Mouse (Mus musculus): ENCODE data around the gene Crybb3. TPM values are rescaled to one million over a fixed set of nuclear protein-coding genes. Genes with fewer than 3 reads are reported as not detected.

Crybb3 gene
- total RNA-seq, 1 experiment from 2014 or later: not detected

DNA sequence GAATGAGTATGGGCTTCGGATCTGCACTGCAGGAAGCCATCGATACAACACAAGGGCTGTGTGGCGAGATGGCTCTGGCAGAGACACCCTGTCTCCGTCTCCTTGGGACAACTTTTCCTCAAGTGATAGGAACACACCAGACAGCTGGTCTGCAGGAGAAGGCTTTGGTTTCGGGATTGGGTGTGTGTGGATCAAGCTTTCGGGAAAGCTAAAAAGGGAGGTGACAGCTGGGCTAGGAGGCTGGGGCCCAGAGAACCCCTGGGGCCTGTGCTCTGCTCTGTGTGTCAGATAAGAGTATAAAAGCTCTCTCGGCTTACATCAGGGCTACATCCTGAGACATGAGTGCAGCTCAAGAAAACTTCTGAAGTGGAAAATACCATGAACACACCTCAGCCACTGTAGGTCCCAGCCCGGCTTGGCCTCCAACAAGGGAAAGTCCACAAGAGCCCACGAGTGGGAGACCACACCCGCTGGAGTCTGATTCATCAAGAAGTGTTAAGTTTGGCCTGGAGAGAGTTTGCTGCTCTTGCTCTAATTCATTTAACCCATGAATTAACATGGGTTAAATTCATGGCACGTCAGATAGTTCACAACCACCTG, 26.9 kb upstream of the Crybb3 start:
- ATAC-seq (replicated peaks in 1 of 2; ENCODE audit: insufficient read depth in 1 of 2, low FRiP score in 2 of 2, low TSS enrichment in 1 of 2, low read depth in 1 of 2, poor library complexity in 2 of 2, severe bottlenecking in 2 of 2): no peak

DNA sequence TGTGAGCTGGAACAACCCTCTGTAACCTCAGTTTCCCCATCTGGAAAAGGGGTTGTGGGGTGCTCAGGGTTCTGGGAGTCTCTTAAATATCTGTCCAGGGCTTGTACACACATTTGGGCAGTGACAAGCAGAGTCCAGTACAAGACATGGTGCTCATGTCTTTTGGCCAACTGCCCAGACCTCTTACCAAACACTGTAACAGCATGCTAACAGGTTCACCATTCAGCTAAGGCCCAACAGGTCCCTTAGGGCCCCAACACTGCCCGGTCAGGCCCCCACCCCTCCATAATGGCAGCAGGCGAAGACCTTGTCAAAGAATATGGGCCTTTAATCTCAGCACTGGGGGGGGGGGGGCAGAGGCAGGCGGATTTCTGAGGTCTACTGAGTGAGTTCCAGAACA, 26.3 kb upstream of the Crybb3 start:
- no peak for ATAC-seq (replicated peaks in 1 of 2; ENCODE audit: insufficient read depth in 1 of 2, low FRiP score in 2 of 2, low TSS enrichment in 1 of 2, low read depth in 1 of 2, poor library complexity in 2 of 2, severe bottlenecking in 2 of 2)

DNA sequence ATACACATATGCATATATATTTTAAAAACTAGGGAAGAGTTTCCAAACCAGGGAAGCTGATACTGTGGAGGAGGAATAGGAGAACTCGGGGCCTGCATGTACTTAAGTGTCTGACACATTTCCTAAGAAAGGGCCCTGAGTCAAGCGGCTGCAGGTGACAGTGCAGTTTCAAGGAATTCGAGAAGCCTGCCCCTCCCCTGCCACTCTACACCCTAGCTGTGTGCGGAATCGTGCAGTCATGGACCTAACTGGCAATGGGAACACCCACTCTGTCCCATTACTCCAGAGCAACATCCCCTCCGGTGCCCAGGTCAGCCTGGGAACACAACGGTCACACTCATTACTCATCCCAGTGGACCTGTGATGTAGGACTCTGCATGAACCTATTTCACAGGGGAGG, 25.2 kb upstream of the Crybb3 start:
- ATAC-seq (replicated peaks in 1 of 2; ENCODE audit: insufficient read depth in 1 of 2, low FRiP score in 2 of 2, low TSS enrichment in 1 of 2, low read depth in 1 of 2, poor library complexity in 2 of 2, severe bottlenecking in 2 of 2): no peak

DNA sequence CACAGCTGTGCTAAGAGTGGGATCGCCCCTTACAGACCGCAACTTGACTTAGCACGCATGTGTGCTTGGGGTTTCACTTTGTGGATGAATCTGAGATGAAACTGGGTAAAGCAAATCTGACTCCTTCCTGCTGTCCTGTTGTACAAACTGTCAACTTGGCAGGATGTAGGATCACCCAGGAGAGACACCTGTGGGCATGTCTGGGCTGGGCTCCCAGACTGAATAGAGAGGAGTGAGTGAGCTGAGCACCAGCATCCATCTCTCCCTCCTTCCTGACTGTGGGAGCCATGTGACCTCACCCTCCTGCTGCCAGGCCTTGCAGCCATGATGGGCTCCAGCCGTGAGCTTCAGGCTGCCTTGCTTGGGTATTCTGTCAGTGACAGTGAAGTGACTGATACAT, 24.1 kb upstream of the Crybb3 start:
- no peak for ATAC-seq (replicated peaks in 1 of 2; ENCODE audit: insufficient read depth in 1 of 2, low FRiP score in 2 of 2, low TSS enrichment in 1 of 2, low read depth in 1 of 2, poor library complexity in 2 of 2, severe bottlenecking in 2 of 2)

DNA sequence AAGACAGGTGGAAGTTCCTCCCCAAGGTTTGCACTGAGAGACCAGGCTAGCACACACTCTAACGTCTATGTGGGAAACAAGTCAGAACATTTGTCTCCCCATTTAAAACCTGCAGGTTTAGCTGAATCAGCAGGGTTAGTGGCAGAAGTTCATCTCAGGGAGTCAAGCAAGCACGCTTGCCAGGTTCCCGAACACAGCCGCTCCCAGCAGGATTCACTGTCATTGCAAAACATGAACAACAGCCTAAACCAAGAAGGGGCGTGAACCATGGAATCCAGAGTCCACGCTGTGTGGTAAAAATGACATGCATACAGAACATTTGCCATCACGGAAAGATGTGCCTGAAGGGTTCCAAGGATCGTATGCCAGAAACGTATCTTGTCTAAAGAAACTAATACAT, 23.7 kb upstream of the Crybb3 start:
- ATAC-seq (replicated peaks in 1 of 2; ENCODE audit: insufficient read depth in 1 of 2, low FRiP score in 2 of 2, low TSS enrichment in 1 of 2, low read depth in 1 of 2, poor library complexity in 2 of 2, severe bottlenecking in 2 of 2): no peak

DNA sequence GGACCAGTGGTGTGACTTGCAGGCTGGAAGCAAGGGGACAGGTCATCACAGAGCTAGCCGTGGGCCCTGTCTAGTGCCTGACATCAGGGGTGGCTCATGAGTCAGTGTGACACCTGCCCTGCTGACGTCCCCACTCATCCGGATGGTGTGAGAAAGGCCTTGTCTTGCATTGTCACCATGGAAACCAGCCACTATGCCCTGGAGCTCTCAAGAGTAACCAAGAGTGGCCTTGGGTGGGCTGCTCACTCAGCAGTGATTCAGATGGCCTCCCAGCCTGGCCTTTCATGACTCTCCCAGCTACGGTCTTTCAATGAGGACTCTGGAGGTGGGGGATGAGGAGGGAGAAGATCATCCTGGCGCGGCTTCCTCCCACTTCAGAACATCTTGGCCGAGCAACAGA, 21.1 kb upstream of the Crybb3 start:
- no peak for ATAC-seq (replicated peaks in 1 of 2; ENCODE audit: insufficient read depth in 1 of 2, low FRiP score in 2 of 2, low TSS enrichment in 1 of 2, low read depth in 1 of 2, poor library complexity in 2 of 2, severe bottlenecking in 2 of 2)

DNA sequence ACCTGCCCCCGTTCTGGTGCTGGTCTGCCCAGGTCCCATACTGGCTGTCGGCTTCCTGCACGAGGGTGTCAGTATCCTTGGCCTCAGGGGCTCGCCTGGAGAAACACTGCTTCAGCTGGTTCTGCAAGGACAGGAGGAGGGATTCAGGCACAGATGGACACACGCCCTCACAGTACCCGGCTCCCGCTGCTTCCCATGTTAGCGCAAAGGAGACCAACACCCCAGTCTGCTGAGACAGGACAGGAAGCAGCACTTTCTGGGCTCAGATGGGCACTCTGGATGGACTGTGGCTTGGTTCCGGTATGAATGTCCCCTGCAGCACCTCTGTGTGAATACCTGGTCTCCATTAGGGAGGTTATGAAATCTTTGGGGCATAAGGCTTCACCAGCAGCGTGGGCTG, 20.1 kb upstream of the Crybb3 start:
- no peak for ATAC-seq (replicated peaks in 1 of 2; ENCODE audit: insufficient read depth in 1 of 2, low FRiP score in 2 of 2, low TSS enrichment in 1 of 2, low read depth in 1 of 2, poor library complexity in 2 of 2, severe bottlenecking in 2 of 2)

DNA sequence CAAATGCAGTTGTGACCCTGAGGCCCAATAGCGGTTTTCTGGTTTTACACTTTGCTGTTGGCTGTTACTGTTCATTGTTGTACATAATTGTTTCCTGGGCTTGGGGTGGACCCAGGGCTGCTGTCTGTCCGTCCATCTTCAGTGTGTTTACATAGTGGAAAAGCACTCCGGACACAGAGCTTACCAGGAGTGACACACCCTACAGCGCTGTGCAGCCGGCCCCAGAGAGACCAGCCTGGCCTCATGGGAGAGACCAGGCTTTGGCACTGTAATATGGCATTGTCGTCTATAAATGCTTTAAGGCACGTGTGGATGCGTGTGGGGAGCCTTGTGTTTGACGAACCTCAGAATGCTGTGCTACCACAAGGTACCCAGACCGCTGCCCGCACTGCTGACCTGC, 19.0 kb upstream of the Crybb3 start:
- ATAC-seq (replicated peaks in 1 of 2; ENCODE audit: insufficient read depth in 1 of 2, low FRiP score in 2 of 2, low TSS enrichment in 1 of 2, low read depth in 1 of 2, poor library complexity in 2 of 2, severe bottlenecking in 2 of 2): no peak

DNA sequence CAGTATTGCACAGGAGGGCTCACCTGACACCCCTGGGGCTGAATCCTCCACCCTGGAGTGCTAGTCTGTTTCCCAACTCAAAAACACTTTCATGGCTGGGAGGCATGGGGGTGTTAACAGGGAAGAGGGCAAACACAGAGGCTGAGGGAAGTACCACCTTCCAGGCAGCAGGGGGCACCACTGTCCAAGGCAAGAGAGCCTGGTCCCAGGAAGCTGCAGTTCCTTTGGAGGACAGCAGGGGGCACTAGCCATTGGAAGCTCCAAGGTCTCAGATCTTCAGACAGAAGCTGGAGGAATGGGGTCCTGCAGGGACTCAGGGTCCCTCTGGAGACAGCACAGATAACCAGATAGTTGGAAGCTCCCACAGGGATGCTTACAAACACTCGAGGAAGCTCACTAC, 18.2 kb upstream of the Crybb3 start:
- ATAC-seq (replicated peaks in 1 of 2; ENCODE audit: insufficient read depth in 1 of 2, low FRiP score in 2 of 2, low TSS enrichment in 1 of 2, low read depth in 1 of 2, poor library complexity in 2 of 2, severe bottlenecking in 2 of 2): peak; percentile 80 to 89; a peak in 3 of 4 replicates

DNA sequence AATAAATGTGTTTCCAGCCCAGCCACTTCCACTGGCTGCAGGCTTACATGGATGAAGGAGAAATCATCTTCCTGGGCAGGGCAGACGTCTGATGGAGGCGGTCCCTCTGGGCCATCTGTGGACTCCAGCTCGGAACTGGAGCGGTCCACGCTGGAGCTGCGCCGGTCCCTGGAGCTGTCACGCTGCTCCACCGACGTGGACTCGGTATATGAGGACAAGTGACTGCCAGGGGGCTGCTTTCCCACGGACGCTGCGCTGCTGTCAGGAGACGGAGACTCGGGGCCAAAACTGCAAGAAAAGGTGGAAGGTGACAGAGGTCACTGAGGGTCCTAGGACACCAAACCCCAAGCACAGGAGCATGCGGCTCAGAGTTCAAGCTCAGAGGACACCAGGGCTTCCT, 16.2 kb upstream of the Crybb3 start:
- ATAC-seq (replicated peaks in 1 of 2; ENCODE audit: insufficient read depth in 1 of 2, low FRiP score in 2 of 2, low TSS enrichment in 1 of 2, low read depth in 1 of 2, poor library complexity in 2 of 2, severe bottlenecking in 2 of 2): no peak

DNA sequence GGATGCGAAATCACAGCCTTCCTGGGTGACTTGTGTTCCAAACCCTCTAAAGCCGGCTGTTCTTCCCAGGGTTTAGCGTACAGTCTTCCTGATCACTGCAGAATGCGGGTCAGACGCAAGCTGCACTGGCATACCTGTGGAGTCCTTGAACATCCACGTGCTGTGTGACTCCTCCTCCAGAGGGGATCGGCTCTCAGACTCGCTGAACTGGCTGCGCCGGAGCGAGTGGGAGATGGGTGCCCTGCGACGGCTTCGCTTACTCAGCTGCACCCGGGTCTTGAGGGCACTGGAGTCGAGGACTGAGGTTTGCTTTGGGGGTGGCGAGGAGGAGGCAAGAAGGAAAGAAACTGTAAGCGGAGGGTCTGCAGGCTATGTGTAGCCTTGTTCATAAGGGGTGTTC, 14.1 kb upstream of the Crybb3 start:
- no peak for ATAC-seq (replicated peaks in 1 of 2; ENCODE audit: insufficient read depth in 1 of 2, low FRiP score in 2 of 2, low TSS enrichment in 1 of 2, low read depth in 1 of 2, poor library complexity in 2 of 2, severe bottlenecking in 2 of 2)

DNA sequence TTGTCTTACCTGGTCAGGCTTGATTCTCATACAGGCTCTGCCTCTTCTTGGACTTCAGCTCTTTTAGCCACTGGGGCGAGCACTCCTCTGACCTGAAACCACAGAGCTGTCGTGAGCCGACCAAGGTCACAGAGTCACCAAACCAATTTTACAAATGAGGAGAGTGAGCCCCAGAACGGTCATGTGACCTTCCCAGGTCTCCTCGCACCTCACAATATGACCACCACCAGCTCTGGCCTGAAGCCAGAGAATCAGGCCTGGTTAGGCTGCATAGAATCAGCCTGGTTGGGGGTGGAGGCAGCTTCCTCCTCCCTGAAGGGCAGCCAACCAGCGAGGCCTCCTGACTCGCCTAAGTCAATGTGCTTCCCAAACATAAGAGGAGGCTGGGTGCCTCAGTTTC, 11.0 kb upstream of the Crybb3 start:
- no peak for ATAC-seq (replicated peaks in 1 of 2; ENCODE audit: insufficient read depth in 1 of 2, low FRiP score in 2 of 2, low TSS enrichment in 1 of 2, low read depth in 1 of 2, poor library complexity in 2 of 2, severe bottlenecking in 2 of 2)

DNA sequence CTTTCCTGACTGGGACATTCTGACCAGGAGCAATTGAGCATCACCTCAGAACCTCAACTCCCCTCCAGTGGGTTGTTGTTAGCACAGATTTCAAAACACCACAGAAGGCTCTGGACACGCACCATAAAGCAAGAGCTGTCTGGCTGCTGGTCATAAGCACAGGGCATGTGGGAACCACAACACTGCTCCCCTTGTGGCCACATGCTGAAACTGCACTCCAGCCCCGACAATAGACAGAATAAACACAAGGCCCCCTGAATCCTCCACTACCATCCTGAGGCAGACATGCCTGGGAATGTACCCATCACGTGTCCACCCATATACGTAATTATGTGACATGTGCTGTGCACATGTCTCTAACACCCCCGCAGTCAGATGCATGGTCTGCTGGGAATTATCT, 9.8 kb upstream of the Crybb3 start:
- peak in 1 of 2 experiments; percentile 59; a peak in 2 of 4 replicates for ATAC-seq (replicated peaks in 1 of 2; ENCODE audit: insufficient read depth in 1 of 2, low FRiP score in 2 of 2, low TSS enrichment in 1 of 2, low read depth in 1 of 2, poor library complexity in 2 of 2, severe bottlenecking in 2 of 2)

DNA sequence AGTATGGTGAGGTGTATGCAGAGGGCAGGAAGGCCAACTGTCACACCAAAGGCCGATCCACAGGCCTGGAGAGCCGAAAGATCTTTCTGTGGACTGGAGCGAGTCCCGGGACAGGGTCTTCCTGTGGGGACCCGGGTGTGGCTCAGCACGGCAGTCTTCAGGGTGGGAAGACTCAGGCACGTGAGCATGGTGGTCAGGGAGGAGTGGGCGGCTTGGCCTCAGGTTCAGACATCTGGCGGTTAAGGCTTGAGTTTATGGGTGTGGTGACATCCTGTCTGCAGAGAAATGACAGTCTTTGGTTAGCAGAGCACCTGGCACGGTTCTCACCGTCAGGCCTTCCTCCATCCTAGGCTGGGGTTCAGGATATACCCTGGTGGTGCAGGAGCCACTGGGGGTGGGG, 9.4 kb upstream of the Crybb3 start:
- no peak for ATAC-seq (replicated peaks in 1 of 2; ENCODE audit: insufficient read depth in 1 of 2, low FRiP score in 2 of 2, low TSS enrichment in 1 of 2, low read depth in 1 of 2, poor library complexity in 2 of 2, severe bottlenecking in 2 of 2)

DNA sequence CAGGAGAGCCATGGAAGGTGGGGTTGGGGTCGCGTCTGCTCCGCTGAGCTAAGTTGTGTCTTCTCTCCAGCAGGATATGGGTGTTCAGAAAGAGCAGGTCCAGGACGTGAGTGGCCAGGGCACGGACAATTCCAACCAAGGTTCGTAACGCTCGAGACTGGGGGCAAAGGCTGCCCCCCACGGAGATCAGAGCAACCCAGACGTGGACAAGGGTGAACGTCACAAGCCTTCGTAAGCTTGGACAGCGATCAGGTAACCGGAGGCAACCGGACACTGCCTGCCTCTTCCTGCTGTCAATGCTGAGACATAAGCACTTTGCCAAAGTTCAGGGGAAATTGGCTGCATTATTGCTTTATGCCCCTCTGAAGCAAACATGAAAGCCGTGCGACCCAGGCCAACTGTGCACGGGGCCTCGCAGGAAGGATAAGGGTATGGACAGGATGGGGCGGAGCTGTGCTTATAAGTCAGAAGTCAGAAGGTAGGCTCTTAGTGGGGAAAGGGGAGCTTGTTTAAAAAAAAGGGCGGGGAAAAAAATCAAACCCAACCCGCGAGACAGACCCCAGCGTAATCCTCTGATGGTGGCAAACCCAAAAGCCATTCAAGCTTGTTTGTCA, 8.8 kb upstream of the Crybb3 start:
- no peak for ATAC-seq (replicated peaks in 1 of 2; ENCODE audit: insufficient read depth in 1 of 2, low FRiP score in 2 of 2, low TSS enrichment in 1 of 2, low read depth in 1 of 2, poor library complexity in 2 of 2, severe bottlenecking in 2 of 2)

DNA sequence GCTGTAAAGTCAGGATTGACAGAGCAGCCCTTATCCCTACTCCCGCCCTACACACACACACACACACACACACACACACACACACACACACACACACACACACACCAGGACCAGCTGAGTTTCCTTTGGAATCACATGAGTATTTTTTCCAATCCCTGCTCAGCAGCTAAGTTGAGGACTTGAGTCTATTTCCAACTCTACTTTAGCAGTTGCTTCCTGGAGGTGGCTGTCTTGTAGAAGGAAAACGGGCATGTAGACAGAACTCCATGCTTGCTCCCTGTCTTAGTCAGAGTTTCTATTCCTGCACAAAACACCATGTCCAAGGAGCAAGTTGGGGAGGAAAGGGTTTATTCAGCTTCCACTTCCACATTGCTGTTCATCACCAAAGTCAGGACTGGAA, 6.1 kb upstream of the Crybb3 start:
- no peak for ATAC-seq (replicated peaks in 1 of 2; ENCODE audit: insufficient read depth in 1 of 2, low FRiP score in 2 of 2, low TSS enrichment in 1 of 2, low read depth in 1 of 2, poor library complexity in 2 of 2, severe bottlenecking in 2 of 2)

DNA sequence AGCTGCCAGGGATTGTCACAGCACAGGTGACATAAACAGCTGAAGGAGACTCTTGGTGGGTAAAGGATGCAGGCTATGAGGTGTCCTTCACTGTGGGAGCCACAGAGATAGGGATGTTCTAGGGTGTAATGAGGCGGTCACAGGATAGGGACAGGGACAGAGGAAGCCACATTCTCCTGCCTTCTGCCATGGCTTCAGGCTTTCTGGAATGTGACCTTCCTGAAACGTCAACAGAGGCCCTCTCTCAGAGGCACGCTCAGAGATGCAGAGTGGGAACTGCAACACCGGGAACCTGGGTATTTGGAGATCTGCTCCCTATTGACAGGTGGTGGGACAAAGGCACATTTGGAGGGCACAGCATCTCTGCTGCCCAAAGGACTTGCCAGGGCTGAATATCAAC, 5.6 kb upstream of the Crybb3 start:
- no peak for ATAC-seq (replicated peaks in 1 of 2; ENCODE audit: insufficient read depth in 1 of 2, low FRiP score in 2 of 2, low TSS enrichment in 1 of 2, low read depth in 1 of 2, poor library complexity in 2 of 2, severe bottlenecking in 2 of 2)

DNA sequence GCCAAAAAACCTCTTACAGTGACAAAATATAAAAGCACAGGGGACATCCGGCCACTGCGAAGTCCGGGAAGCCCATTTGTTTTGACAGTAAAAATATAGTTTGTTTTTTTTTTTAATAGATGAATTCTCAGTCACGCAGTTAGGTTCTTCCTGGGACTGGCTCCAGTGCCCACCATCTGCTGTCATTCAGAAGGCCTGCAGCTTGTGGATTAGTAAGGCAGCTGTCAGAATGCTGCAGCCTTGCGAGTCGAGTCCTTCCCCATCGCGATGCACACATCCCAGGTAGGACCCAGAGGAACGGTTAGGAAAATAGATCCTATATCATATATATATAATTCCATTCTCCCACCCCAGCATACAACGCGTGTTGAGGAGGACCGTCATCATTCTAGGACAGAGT, 5.1 kb upstream of the Crybb3 start:
- ATAC-seq (replicated peaks in 1 of 2; ENCODE audit: insufficient read depth in 1 of 2, low FRiP score in 2 of 2, low TSS enrichment in 1 of 2, low read depth in 1 of 2, poor library complexity in 2 of 2, severe bottlenecking in 2 of 2): no peak

DNA sequence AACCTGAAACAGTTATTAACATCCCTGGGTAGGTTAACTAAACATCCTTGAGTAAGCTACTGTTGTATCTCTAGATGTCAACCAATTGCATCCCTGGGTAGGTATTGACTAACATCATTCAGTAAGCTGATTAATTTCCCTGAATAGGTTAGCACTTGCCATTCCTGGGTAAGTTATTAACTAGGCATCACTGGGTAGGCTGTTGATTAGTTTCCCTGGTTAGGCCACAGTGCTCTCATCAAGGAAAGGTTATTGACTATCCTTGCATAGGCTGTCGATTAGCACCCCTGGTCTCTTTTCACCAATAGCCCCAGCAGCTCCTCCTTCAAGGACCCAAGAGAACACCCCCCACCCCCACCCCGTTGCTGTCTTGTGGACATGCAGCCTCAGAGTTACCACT, 4.5 kb upstream of the Crybb3 start:
- no peak for ATAC-seq (replicated peaks in 1 of 2; ENCODE audit: insufficient read depth in 1 of 2, low FRiP score in 2 of 2, low TSS enrichment in 1 of 2, low read depth in 1 of 2, poor library complexity in 2 of 2, severe bottlenecking in 2 of 2)
